Mouse (Mus musculus) T-helper 17 cell (primary cell): Measurements from ENCODE around the gene Spg20.

Experiments
- in situ Hi-C, 2 experiments: fragments of 300-600 bp; cut with MboI, MseI; formaldehyde crosslinking; loops; 1 replicate in 1 of 2; 2 replicates in 1 of 2; pipeline ENCODE4 v1.15.1; 2025; ENCODE audit warnings: high pct_unique_total_duplicates in 2 of 2

Spg20 gene

DNA sequence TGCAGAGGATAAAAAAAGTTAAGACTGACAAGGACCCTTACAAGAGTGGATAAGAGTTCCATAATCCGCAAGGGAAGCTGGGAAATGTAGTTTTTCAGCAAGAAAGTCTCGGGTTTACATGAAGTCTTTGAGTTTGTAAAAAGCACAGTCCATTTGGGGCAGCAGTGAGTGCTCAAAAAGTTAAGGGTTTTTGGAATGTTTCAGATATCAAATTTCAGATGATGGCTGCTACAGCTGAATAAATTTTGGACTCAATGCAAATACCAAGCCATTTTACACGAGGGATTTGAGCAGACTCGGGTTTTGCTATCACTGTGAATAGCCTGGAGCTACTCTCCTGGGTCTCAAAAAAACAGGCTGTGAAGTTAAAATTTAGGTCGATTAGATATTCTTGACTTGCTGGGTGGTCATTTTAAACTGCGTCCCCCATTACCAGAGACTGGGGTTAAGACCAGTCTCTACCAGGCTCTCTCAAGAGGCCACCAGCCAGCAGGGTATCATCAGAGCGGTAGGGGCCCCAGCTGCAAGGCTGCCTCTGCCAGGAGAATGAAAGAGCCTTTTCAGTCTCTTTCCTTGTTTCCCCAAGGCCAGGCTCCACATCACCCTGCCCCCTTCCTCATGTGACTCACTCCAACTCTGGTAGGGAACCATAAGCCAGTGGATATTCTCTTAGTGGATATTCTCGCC lies 15.8 kb upstream of the Spg20 start:
- in situ Hi-C loops = no loop called here

DNA sequence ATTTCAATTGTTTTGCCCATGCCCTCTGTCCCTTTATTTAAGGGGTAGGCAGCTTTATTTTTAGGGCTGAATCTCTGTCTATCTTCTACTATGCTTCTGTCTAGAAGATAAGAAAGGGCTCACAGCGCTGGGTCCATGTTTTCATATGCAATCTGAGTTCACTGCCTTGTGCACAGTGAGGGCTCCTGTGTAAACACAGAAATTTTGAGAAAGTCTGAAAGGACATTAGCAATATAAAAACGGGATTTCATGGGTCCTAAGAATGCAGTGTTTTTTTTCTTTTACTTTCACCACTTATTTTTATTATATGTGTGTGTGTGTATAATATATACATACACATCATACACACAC lies 15.3 kb upstream of the Spg20 start:
- in situ Hi-C loops = no loop called here

DNA sequence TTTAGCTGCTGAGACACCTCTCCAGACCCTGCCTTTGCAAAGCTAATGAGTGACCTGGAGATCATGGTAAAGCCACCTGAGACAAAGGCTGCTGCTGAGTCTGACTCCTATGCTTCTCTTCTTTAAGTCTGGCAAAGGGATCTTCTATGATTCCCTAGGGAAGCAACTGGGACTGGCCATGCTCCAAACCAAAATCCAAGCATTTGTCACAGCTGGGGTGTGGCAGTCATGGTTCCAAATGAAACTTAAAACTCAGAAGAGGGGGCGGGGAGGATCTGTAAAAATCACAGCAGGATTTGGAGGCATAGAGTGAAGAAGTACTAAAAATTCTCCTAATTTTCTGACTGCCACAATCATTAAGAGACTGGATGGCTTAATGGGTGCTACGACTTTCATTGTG lies 14.7 kb upstream of the Spg20 start:
- in situ Hi-C loops = no loop called here

DNA sequence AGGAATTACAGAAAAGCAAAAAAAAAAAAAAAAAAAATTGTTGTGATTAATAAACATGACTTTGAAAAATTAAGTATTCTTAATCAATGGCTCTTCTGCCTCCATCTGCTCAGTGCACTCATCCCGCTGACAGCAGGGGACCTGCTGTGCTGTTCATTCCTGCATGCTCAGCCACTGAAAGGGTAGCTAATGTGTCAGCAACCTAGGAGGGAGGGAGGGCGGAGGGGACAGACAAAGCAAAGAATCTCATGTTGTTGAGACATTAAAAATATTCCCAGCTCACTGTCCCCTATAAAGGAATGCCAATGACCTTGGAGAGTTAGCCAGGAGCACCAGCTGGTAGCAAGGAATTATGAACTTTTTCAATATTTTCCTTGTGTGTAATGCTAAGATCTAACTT lies 13.9 kb upstream of the Spg20 start:
- in situ Hi-C loops = no loop called here

DNA sequence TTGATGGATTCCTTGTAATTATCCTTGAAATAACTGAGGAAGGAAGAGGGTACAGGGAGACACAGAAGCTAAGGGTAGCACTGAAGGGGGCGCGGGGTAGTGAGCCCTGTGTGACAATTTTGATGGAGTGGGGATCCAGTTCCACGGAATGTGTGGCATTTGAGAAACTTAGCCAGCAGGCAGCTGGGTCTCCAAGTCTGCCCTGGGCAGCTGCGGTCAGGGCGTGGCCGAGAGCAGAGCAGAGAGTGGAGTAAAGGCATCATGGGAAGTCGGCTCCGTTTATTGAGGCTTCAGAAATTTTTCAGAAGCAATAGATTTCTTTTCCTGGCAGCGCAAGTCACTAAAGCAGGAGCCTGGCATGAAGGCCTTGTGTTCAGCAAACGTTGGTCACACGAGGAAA lies 12.9 kb upstream of the Spg20 start:
- in situ Hi-C loops = no loop called here

DNA sequence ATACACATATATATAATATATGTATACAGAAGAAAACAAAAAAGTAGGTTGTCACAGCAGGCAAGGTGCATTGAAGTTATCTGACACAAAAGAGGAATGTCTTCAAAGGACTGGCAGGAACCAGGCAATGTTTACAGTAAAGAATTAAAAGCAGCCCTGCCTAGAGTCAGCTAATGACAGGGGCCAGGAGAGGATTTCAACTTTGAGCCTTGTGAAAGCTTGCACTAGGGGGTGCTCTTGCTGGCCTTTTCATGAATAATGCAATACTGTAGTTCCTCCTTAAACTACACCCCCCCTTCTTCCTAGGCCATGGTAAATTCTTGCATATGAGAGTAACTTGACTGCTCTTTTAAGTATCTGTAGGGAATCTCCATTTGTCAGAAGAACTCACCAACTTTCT lies 10.8 kb upstream of the Spg20 start:
- in situ Hi-C loops = loop anchor here in 1 of 2 experiments (25.0 kb wide), 1 partner anchor 1639 kb away; the partner anchor contains the start of genes Nhlrc3 and Proser1

DNA sequence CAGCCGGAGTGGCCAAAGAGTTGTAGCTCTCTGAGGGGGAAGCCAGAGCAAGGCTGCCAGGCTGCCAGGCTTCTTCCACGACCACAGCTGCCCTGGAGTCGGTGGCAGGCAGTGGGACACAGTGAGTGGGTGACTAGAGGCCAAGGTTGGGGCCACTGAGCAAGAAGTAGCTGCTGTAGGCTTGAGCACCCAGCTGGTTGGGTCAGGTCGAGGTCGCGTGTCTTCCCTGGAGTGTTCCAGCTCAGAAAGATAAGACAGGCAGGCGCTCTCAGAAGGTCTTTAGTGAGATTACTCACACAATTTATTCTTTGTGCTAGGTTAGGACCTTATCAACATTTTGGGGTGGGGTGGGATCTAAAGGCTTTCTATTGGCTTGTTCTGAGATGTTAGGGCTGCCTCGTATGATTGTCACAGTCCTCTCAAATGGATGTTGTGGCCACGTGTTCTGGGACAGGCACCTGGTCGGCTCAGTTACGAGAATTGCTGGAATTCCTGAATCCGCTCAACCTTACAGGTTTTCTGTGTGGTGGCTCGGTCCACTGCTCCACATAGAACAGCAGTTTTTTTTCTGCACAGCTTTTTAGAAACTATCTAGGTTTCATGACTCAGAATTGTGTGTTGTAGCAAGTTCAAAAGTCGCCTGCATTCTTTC lies 6.4 kb upstream of the Spg20 start:
- in situ Hi-C loops = loop anchor here in 1 of 2 experiments (25.0 kb wide), 1 partner anchor 1643 kb away; the partner anchor contains the start of genes Nhlrc3 and Proser1

DNA sequence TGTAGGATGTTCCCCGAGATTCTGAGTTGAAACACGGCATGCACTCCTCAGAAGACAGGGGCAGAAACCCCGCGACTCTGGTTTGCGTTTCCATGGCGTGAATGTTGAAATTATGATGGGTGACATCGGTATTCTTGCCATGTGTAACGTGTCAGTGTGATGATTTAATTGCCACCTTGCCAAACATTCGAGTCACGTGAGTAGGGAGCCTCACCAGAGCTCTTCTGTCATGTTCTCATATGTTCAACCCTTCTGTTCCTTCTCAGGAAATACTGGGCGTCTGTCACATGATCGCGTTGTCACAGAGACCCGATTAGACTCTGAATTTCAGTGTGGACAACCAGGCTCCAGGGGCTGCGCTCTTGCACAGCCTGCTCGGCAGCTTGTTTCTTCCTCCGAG lies 5.9 kb upstream of the Spg20 start:
- in situ Hi-C loops = loop anchor here in 1 of 2 experiments (25.0 kb wide), 1 partner anchor 1644 kb away; the partner anchor contains the start of genes Nhlrc3 and Proser1

DNA sequence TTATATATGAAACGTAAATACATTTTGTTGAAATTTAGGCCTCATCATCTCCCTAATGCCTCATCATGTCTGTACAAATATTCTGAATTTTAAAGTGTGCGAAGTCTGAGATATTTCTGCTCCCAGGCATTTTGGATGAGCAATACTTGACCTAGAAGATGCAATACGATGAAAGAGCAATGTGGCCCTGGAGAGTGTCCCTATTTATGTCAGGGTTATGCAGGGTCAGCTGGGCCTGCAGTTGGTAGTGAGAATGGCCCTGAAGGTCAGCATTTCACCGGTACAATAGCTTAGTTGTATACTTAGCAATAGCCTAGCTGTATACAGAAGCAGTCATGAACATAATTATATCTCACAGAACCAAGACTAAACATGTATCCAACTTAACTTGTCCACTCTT lies 2.8 kb upstream of the Spg20 start:
- in situ Hi-C loops = loop anchor here in 1 of 2 experiments (25.0 kb wide), 1 partner anchor 1647 kb away; the partner anchor contains the start of genes Nhlrc3 and Proser1

DNA sequence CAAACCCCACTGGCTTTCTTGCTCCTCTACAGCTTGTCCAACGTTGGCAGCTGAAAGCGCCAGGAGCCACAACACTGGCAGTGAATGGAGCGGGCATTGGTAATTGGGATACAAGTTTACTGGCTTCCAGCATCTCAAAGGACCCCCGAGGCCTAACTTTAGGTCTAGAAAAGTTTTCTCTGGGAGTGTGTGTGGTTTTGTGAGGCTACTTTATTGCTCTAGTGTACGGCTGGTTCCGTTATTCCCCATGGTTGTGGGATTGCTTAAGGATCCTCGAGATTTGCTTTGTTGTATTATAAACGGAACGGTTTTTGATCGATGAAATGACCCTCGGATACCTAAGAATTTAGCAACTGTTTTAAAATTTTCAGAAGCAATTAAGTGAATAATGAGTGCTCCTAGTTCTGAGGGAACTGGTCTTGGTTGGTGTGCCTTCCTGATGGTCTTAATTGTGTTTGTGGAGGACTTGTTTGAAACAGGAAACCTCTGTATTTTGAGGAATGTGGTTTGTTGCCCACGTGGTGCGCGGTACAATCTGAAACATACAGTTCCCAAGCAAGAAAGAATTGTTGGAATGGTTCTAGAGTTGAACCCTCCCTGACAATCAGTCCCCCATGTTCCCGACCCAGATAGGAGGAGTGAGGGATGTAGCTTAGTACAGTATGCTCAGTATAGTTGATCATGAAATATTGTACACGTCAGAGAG lies 955 bp downstream of the Spg20 start:
- in situ Hi-C loops = loop anchor here (10.0 to 25.0 kb wide), 2 partner anchors 298 to 1651 kb away; partner anchors contain the start of genes Nhlrc3 (in 1 of the 2) and Proser1 (in 1 of the 2)

DNA sequence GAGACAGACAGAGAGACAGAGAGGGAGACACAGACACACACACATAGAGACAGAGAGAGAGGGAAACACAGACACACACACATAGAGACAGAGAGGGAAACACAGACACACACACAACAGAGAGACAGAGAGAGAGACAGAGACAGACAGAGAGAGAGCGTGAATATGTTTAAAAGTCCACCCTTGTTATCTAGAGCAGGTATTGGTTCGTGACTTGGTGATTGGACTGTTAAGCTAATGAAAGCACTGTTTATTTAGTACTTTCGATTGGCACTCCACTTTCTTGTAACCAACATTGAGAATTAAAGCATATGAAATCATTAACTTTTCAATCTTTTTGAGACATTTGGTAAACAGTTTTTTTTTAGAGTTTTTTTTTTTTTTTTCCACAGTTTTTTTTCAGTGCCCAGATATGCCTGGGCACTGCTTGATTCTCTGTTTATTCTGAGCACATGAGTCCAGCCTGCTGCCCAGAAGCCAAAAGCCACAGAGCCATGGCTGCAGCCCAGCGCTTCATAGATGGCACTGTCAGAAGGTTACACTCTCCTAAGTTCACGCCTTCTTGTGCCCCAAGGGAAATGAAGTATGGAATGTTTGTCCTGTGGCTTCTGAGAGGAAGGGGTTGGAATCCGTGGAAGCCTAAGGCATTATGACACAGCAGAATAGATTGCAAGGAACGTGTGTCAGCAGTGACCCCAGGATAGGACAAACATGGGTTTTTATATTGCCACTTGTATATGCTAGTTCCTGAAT lies 2.6 kb downstream of the Spg20 start:
- in situ Hi-C loops = loop anchor here (10.0 to 25.0 kb wide), 2 partner anchors 300 to 1652 kb away; partner anchors contain the start of genes Nhlrc3 (in 1 of the 2) and Proser1 (in 1 of the 2)

DNA sequence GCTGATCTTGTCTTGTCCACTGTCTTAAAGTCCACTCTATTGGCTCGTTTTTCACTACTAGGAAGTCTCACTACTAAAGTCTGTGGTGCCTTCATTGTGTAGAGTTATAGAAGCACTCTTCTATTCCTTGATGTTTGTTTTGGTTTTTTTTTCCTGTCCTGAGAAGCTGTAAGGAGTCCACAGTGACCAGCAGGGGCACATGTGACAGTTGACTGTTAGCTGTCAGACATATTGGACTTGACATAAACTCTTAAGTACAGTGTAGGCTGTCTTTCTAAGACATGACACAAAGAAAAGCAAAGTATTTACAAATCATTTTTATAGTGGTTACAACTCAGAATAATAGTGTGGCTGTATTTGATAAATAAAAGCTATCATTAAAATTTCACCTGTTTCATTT lies 3.2 kb downstream of the Spg20 start:
- in situ Hi-C loops = loop anchor here (10.0 to 25.0 kb wide), 2 partner anchors 300 to 1653 kb away; partner anchors contain the start of genes Nhlrc3 (in 1 of the 2) and Proser1 (in 1 of the 2)

DNA sequence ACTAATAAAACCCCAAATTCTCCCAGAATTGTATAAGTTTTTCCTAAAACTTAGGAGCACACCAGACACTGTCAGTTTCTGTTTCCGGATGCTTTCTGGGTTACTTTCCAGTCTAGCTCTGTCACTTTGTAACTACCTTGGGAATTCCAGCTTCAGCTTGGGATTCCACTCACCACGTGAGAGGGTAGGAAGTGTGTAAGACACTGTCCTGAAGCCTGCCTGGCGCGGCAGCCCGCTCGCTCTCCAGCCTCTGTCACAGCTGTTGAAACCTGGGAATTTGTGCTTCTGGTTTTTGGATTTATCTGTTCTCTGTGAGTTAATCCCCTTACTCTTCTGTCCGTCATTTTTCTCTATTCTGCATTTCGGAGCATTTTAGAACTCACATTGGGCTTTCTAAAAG lies 4.1 kb downstream of the Spg20 start:
- in situ Hi-C loops = loop anchor here (10.0 to 25.0 kb wide), 2 partner anchors 301 to 1654 kb away; partner anchors contain the start of genes Nhlrc3 (in 1 of the 2) and Proser1 (in 1 of the 2)

DNA sequence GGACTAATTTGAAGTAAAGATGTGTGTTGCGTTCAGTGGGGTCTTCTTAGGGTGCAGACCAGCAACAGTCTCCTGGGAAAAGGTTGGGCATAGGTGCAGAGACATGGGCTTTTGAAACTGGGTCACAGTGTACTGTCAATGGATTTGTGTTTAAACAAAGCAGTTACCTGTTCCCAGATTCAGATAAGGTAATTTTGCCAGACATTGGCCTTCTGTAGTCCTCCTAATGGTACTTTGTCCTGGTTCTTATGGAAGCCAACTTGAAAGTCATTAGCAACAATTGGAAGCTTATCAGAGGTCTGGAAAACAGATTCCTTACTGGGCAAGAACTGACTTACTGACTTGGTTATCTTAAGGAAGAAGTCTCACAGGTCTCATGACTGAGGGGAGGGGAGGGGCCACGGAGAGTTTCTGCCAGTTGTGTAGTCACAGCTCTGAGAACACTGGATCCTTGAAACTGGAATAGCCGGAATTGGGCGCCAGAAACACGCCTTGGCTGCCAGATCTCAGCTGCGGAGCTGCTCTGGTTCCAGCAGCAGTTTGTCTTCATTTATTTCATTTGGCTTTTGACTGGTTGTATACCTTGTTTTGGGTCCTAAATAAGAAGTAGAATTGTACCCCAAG lies 7.5 kb downstream of the Spg20 start:
- in situ Hi-C loops = loop anchor here (10.0 to 25.0 kb wide), 2 partner anchors 305 to 1657 kb away; partner anchors contain the start of genes Nhlrc3 (in 1 of the 2) and Proser1 (in 1 of the 2)

DNA sequence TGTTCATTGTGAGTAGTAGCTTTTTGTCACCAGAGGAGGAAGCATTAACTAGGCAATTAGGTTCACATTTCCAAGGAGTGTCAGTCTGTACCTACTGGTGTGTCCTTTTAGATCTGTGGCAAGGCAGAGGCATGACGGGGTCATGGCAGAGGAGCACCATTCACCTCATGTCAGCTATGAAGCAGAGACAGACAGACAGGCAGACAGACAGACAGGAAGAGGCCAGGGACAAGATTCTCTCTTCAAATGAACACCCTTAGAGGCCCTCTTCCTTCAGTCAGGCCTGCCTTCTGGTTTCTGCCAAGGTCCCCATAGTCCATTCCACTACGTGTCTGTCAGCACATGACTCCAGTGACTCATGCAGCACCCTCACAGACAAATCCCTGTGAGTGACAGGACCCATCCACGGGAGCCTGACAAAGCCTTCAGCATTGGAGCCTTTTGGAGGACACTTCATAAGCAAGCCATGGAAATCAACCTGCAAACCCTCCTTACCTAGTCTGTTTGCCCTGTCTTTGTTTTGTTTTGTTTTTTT lies 10.5 kb downstream of the Spg20 start:
- in situ Hi-C loops = loop anchor here in 1 of 2 experiments (25.0 kb wide), 1 partner anchor 1660 kb away; the partner anchor contains the start of genes Nhlrc3 and Proser1

DNA sequence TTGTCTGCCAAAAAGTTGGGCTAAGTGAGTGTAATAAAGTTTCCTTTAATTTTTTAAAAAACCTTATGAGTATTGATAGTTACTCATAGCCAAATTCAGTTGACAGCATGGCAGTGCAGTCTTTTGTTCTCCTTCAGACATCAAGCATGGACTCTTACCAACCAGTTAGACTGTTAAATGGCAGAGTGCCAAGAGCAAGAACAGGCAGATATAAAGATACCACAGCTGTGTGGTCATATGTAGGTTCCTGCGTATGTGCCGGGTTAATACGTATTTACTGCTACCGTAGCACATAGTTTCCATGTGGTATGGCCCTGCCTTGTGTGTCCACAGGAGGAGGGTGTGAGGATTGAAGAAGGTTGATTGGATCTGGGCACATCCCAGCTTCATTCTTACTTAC lies 11.2 kb downstream of the Spg20 start:
- in situ Hi-C loops = loop anchor here in 1 of 2 experiments (25.0 kb wide), 1 partner anchor 1661 kb away; the partner anchor contains the start of genes Nhlrc3 and Proser1

DNA sequence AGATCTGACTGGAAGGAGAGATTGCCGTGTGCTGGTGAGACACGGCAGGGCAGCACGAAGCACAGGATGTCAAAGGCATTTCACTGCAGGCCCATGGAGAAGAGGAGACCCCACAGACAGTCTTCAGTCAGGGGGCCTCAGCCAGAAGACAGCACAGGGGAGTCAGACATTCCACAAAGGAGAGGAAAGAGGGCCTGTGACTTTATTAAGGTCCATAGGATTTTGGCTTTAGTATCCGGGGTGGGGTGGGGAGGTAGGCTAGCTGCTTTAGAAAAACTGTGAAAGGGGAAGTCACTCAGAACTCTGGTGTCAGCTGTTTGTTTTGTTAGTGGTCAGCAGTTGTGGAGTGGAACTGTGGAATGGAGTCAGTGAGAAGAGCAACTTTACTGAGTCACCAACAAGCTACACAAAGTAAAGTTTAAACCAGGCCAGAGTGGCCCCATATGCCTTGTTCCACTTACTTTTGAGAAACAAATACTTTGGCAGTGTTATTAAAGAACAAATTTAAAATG lies 17.3 kb downstream of the Spg20 start:
- in situ Hi-C loops = no loop called here

DNA sequence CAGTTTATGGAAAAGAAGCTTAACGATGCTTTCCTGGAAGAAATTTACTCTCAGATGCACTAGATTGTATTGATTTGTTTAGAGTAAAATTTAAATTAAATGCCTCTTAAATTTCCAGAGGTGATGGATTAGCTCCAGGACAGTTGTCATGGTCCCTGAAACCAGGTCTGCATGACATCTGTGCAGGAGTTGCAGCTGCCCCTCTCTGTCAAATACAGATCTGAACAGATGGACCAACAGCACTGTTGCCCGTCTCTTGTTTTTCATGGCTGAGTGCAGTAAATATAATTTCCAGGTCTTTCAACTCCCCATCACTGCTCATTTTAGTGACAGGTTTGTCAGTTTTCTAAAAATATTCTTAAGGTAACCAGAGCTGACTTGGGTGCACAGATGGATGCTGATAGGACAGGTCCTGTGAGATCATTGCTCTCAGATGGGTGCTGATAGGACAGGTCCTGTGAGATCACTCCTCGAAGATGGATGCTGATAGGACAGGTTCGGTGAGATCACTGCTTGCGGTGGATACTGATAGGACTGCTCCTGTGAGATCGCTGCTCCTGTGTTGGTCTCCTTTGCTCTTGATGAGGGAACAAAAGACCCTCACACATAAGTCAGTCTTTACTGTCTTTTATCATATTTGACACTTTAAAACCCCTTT lies 19.8 kb downstream of the Spg20 start:
- in situ Hi-C loops = no loop called here

DNA sequence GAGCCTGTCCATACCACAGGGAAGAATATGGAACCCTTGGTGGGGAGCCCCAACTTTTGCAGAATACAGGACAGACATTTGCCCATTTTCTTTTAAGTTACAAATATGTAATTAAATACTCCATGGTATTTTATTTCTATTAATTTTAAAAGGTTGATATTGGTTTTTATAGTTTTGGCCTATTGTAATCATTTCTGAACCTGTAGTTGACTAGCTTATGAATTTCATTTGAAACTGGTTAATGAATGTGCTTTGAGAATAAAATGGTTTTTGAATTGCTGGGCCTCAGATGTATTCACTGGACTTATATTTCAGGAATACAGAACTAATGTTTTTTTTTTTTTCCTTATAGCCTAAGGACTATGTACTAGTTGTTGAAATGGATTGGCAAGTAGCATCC lies 25.1 kb downstream of the Spg20 start, which contains the start of gene Ccdc169:
Gene Ccdc169, plus strand, starts transcription at position 301 of the 400 bp plus-strand sequence.
- in situ Hi-C loops = no loop called here
